Mouse (Mus musculus) megakaryocyte, embryonic 14.5 days (primary cell): ENCODE measurements around the gene Gc. TPM values are rescaled to one million over a fixed set of nuclear protein-coding genes. Genes with fewer than 3 reads are reported as not detected.

Experiments
- H3K27me3 ChIP-seq: replicated peaks from 2 replicates; pipeline ENCODE3; 2012; ENCODE audit warnings: inconsistent platforms
- H3K36me3 ChIP-seq: replicated peaks from 2 replicates; pipeline ENCODE3; 2012; ENCODE audit warnings: low read length, inconsistent platforms, mixed read lengths
- H3K4me1 ChIP-seq: 2 replicates; pipeline ENCODE4 v1.6.1; 2012; ENCODE audit warnings: inconsistent platforms
- H3K4me3 ChIP-seq: replicated peaks from 2 replicates; pipeline ENCODE3; 2012; ENCODE audit warnings: moderate library complexity, mild to moderate bottlenecking, inconsistent platforms
- H3K9me3 ChIP-seq: 2 replicates; pipeline ENCODE4 v1.6.1; 2012; ENCODE audit warnings: inconsistent platforms
- FLI1 ChIP-seq: IDR thresholded peaks from 2 replicates; pipeline ENCODE4 v1.6.1; 2012; ENCODE audit warnings: low read length, inconsistent platforms, mixed read lengths
- GATA1 ChIP-seq: IDR thresholded peaks from 3 replicates; pipeline ENCODE4 v1.6.1; 2012; ENCODE audit warnings: mixed read lengths, low read length, inconsistent platforms, borderline replicate concordance
- polyA plus RNA-seq: library from polyadenylated mRNA; stranded (reverse); fragments of >175 nt; gene quantifications from 2 replicates; pipeline ENCODE4 v1.2.3, GENCODE M21; 2012; ENCODE audit warnings: low replicate concordance; ENCODE audit not compliant: insufficient read depth

The Gc gene
- polyA plus RNA-seq, 1 experiment, result not detected

GRCm38 (mm10) chr5:89370140-89370539 lies 87.6 kb downstream of the Gc start:
- Histone ChIP-seq H3K27me3 (no peaks in the 10 kb centered on the region), H3K36me3 (no peaks in the 10 kb centered on the region), H3K4me1 (no peaks in the 10 kb centered on the region), H3K9me3 (peaks cover 10% of the 10 kb centered on the region), H3K4me3 (no peak overlapping the region)
- TF ChIP-seq FLI1, result no peak

- no peaks in the 10 kb centered on the region for H3K4me1 ChIP-seq
- H3K36me3 ChIP-seq, result no peaks in the 10 kb centered on the region
- TF ChIP-seq FLI1 (no peak), GATA1 (no peak)
- no peak overlapping the region for H3K4me3 ChIP-seq
- peaks cover 10% of the 10 kb centered on the region for H3K9me3 ChIP-seq
- no peaks in the 10 kb centered on the region for H3K27me3 ChIP-seq
These were observed 89.5 kb downstream of the Gc start for GRCm38 (mm10) chr5:89368045-89368743.

Other genes starting within 250 kb of the Gc start
- not detected in 2 replicates for gene Npffr2, start 69.5 kb upstream of the Gc start, polyA plus RNA-seq